Mouse (Mus musculus) heart, embryonic 13.5 days (tissue): ENCODE measurements around the gene Foxp1. TPM values are rescaled to one million over a fixed set of nuclear protein-coding genes. Genes with fewer than 3 reads are reported as not detected.

Experiments
- ATAC-seq: fragments of 200-750 bp; cut with Nextera tagmentation; 2 replicates; pipeline ENCODE4 v1.8.0; 2017; ENCODE audit warnings: moderate TSS enrichment; ENCODE audit not compliant: insufficient number of reproducible peaks, low FRiP score, low TSS enrichment; ENCODE audit errors: extremely low read depth
- H3K27ac ChIP-seq: fragments of 300-500 bp; sonication (generic); replicated peaks from 2 replicates; pipeline ENCODE4 v1.5.1; 2015; ENCODE audit warnings: moderate library complexity, mild to moderate bottlenecking, inconsistent platforms
- H3K27me3 ChIP-seq: fragments of 300-500 bp; sonication (generic); replicated peaks from 2 replicates; pipeline ENCODE4 v1.6.1; 2015; ENCODE audit warnings: mild to moderate bottlenecking, inconsistent platforms
- H3K36me3 ChIP-seq: fragments of 300-500 bp; sonication (generic); 2 replicates; pipeline ENCODE4 v1.6.1; 2015; ENCODE audit warnings: mild to moderate bottlenecking, inconsistent platforms
- H3K4me1 ChIP-seq: fragments of 300-500 bp; sonication (generic); 2 replicates; pipeline ENCODE4 v1.6.1; 2015; ENCODE audit warnings: inconsistent platforms
- H3K4me2 ChIP-seq: fragments of 300-500 bp; sonication (generic); 2 replicates; pipeline ENCODE4 v1.6.1; 2015; ENCODE audit warnings: inconsistent platforms, mild to moderate bottlenecking, moderate library complexity
- H3K4me3 ChIP-seq: fragments of 300-500 bp; sonication (generic); 2 replicates; pipeline ENCODE4 v1.5.1; 2015; ENCODE audit warnings: moderate library complexity, mild to moderate bottlenecking, inconsistent platforms
- H3K9ac ChIP-seq: fragments of 300-500 bp; sonication (generic); 2 replicates; pipeline ENCODE4 v1.6.1; 2015; ENCODE audit warnings: inconsistent platforms, mild to moderate bottlenecking, moderate library complexity
- H3K9me3 ChIP-seq: fragments of 300-500 bp; sonication (generic); 2 replicates; pipeline ENCODE4 v1.6.1; 2016; ENCODE audit warnings: inconsistent platforms
- WGBS: fragments of 180-500 bp; shearing (Covaris S2); methylation state at CpG from one replicate; pipeline ENCODE4 v1.1.7; 2015; ENCODE audit warnings: mixed read lengths; 5-methylcytosine and 5-hydroxymethylcytosine counted together
- polyA plus RNA-seq: library from polyadenylated mRNA; unstranded; fragments of >200 nt; fragmentation: Nextera tagmentation; extraction: Ambion mirVana; gene quantifications from 2 replicates; pipeline ENCODE4 v1.2.1, GENCODE M21; 2015

Gene Foxp1
- polyA plus RNA-seq, 1 experiment from 2014 or later, result 71.7 TPM

DNA sequence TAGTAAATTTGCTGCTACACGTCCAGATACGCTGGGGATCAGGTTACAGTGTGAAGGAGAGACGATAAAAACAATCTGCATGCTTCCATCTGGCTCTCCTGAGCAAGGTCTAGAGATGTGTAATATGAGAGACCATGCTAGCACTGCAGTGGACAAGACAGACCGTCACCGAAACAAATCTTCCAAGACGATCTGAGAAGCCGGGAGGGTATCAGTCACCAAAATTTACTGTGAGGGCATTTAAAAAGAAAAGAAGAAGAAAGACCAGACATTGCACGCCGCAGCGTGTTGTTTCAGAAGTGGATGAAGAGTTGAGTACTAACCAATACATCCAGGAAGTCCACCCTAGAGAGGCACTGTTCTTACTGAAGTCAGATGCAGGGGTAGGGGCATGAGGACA is 39.0 kb downstream of the Foxp1 start:
- ATAC-seq, result no peak
- H3K4me1 ChIP-seq, result peaks cover 46% of the 10 kb centered on the region
- H3K9ac ChIP-seq, result no peak overlapping the region
- H3K4me2 ChIP-seq, result no peak overlapping the region
- WGBS, result 60% methylated on average over 10 of the region's 10 CpGs
- H3K4me3 ChIP-seq, result no peak overlapping the region
- H3K36me3 ChIP-seq, result peaks cover 8% of the 10 kb centered on the region; the same call in 1 of the 2 replicates
- no peaks in the 10 kb centered on the region for H3K9me3 ChIP-seq
- peak overlapping the region; percentile 41 for H3K27ac ChIP-seq
- H3K27me3 ChIP-seq, result no peaks in the 10 kb centered on the region

GRCm38 (mm10) chr6:99481568-99481967 is 41.0 kb downstream of the Foxp1 start:
- Histone ChIP-seq H3K27me3 (no peaks in the 10 kb centered on the region), H3K4me1 (peaks cover 40% of the 10 kb centered on the region), H3K36me3 (0 out of 2 replicates have a peak, but pooled peaks cover 8% of the 10 kb centered on the region), H3K9ac (no peak overlapping the region), H3K27ac (no peak overlapping the region), H3K4me3 (no peak overlapping the region), H3K4me2 (no peak overlapping the region), H3K9me3 (no peaks in the 10 kb centered on the region)
- 69% methylated on average over 7 of the region's 7 CpGs for WGBS
- ATAC-seq, result no peak

DNA sequence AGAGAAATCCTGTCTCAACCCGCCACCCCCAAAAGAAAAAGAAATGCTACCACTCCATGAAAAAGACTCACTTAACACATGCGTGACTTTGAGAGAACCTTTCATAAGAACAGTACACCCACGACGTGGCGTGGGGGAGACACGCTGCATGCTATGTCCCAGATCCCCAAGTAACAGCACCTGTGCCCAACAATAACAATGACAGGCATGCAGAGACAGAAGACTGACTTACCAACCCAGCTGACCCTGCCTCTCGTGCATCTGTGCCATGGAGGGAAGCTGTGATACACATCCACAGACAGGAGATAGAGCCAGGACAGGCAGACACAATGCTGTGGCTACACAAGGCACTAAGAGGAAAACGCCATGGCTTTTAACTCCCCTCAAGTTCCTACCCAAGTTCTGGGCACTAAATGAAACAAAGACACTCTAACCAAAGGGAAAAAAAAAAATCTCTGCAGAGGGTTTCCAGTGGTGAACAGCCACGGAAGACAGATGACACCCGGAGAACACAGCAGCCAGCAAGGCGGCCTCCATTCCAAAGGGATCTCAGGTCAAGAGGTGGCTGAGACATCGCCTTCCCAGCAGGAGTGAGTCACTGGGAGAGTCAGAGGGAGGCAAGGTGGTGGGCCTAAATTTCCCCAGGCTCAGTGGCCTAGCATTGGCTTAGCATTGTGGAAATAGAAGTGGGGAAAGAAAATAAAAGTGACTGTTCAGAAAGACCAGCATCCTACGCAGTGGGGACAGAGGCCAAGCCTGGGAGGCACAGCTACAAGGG is 43.5 kb downstream of the Foxp1 start:
- WGBS, result 81% methylated on average over 13 of the region's 13 CpGs
- H3K36me3 ChIP-seq, result 0 out of 2 replicates have a peak, but pooled peaks cover 8% of the 10 kb centered on the region
- H3K4me2 ChIP-seq, result no peak overlapping the region
- H3K4me3 ChIP-seq, result no peak overlapping the region
- H3K9me3 ChIP-seq, result no peaks in the 10 kb centered on the region
- no peak overlapping the region for H3K27ac ChIP-seq
- peaks cover 22% of the 10 kb centered on the region for H3K4me1 ChIP-seq
- no peak for ATAC-seq
- no peaks in the 10 kb centered on the region for H3K27me3 ChIP-seq
- no peak overlapping the region for H3K9ac ChIP-seq

DNA sequence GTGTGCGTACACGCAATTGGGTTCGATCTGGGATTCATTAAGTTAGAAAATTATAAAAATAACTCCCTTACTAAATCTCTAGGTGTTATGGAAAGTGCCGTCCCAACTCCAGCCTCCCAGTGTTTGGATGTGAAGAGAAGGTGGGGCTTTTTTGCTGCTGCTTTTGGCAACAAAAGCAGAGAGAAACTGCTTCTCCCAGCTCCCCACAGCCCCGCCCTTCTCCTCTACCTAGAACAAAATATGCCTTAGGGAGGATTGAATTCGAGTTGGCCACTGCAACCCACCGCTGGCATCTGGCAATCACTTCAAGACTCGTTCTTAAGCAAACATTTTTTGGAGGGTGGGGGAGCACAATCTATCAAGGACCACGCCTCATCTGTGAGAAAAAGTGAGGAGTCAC is 47.5 kb downstream of the Foxp1 start:
- no peak overlapping the region for H3K9ac ChIP-seq
- no peak for ATAC-seq
- H3K4me1 ChIP-seq, result peaks cover 17% of the 10 kb centered on the region
- H3K4me2 ChIP-seq, result no peak overlapping the region
- H3K9me3 ChIP-seq, result no peaks in the 10 kb centered on the region
- H3K27ac ChIP-seq, result no peak overlapping the region
- no peak overlapping the region for H3K4me3 ChIP-seq
- H3K36me3 ChIP-seq, result no peaks in the 10 kb centered on the region
- H3K27me3 ChIP-seq, result no peaks in the 10 kb centered on the region
- WGBS, result 80% methylated on average over 9 of the region's 9 CpGs

DNA sequence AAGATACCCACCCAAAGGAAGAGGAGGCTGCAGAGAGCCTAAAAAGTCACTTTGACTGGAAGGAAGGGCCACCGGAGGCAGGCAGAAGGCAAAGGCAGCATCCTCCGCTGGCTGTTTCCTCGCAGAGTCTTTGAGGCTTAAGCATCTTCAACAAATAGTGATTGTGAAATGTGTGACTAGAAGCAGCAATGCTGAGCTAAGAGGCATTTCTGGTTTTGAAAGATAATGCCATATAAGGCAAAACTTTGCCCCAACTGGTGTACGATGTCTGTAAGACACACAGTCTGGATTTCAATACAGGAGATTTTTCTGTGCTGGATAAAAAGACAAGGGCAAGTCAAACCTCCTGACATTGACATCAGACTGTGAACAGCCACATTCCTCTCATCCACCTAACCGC is 51.6 kb downstream of the Foxp1 start:
- no peak overlapping the region for H3K27ac ChIP-seq

GRCm38 (mm10) chr6:99469134-99469834 is 53.2 kb downstream of the Foxp1 start:
- ATAC-seq, result no peak
- H3K4me1 ChIP-seq, result peaks cover 49% of the 10 kb centered on the region

More for the DNA sequence above, 51.6 kb downstream of the Foxp1 start:
- no peaks in the 10 kb centered on the region for H3K27me3 ChIP-seq
- ATAC-seq, result no peak
- H3K9me3 ChIP-seq, result no peaks in the 10 kb centered on the region
- H3K9ac ChIP-seq, result no peak overlapping the region
- 64% methylated on average over 5 of the region's 5 CpGs for whole genome bisulfite sequencing
- no peaks in the 10 kb centered on the region for H3K36me3 ChIP-seq
- no peak overlapping the region for H3K4me3 ChIP-seq
- no peak overlapping the region for H3K4me2 ChIP-seq
- H3K4me1 ChIP-seq, result peaks cover 40% of the 10 kb centered on the region

GRCm38 (mm10) chr6:99467831-99468230 is 54.7 kb downstream of the Foxp1 start:
- no peak for ATAC-seq
- H3K4me2 ChIP-seq, result no peak overlapping the region
- whole genome bisulfite sequencing, result 57% methylated on average over 3 of the region's 3 CpGs
- peaks cover 46% of the 10 kb centered on the region for H3K4me1 ChIP-seq
- no peak overlapping the region for H3K27ac ChIP-seq
- H3K27me3 ChIP-seq, result no peaks in the 10 kb centered on the region
- no peak overlapping the region for H3K9ac ChIP-seq
- no peak overlapping the region for H3K4me3 ChIP-seq
- no peaks in the 10 kb centered on the region for H3K9me3 ChIP-seq
- 0 out of 2 replicates have a peak, but pooled peaks cover 6% of the 10 kb centered on the region for H3K36me3 ChIP-seq

More at GRCm38 (mm10) chr6:99469134-99469834, 53.2 kb downstream of the Foxp1 start:
- Histone ChIP-seq H3K36me3 (0 out of 2 replicates have a peak, but pooled peaks cover 6% of the 10 kb centered on the region), H3K9ac (no peak overlapping the region), H3K4me3 (no peak overlapping the region), H3K9me3 (no peaks in the 10 kb centered on the region), H3K27ac (no peak overlapping the region), H3K27me3 (no peaks in the 10 kb centered on the region), H3K4me2 (no peak overlapping the region)
- 82% methylated on average over 12 of the region's 12 CpGs for WGBS

DNA sequence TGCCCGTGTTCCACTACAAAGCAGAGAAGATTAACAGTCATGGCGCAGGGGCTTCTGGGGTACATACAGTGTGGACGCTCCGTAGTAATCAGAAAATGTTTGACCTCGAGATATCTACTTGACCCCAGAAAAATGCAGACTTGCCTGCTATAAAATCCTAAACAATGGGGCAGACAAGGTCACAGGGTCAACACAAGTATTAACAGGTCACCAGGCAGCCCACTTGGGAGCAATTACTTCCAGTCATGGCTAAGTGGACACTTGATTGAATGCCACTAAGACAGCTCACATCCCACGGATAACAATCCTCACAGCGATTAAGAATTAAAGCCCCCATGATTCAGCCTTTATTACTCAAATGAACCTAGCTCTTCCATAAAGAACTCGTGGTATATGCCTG is 55.4 kb downstream of the Foxp1 start:
- Histone ChIP-seq H3K36me3 (0 out of 2 replicates have a peak, but pooled peaks cover 6% of the 10 kb centered on the region), H3K27me3 (no peaks in the 10 kb centered on the region), H3K27ac (no peak overlapping the region), H3K4me1 (peaks cover 46% of the 10 kb centered on the region), H3K9ac (no peak overlapping the region), H3K9me3 (no peaks in the 10 kb centered on the region), H3K4me3 (no peak overlapping the region), H3K4me2 (no peak overlapping the region)
- WGBS, result 39% methylated on average over 8 of the region's 8 CpGs
- ATAC-seq, result no peak

GRCm38 (mm10) chr6:99466354-99466753 is 56.2 kb downstream of the Foxp1 start:
- peaks cover 46% of the 10 kb centered on the region for H3K4me1 ChIP-seq
- H3K27ac ChIP-seq, result no peak overlapping the region
- H3K27me3 ChIP-seq, result no peaks in the 10 kb centered on the region
- no peak for ATAC-seq
- no peak overlapping the region for H3K4me2 ChIP-seq
- no peaks in the 10 kb centered on the region for H3K9me3 ChIP-seq
- H3K4me3 ChIP-seq, result no peak overlapping the region
- H3K9ac ChIP-seq, result no peak overlapping the region
- H3K36me3 ChIP-seq, result 0 out of 2 replicates have a peak, but pooled peaks cover 6% of the 10 kb centered on the region
- 57% methylated on average over 8 of the region's 8 CpGs for WGBS

GRCm38 (mm10) chr6:99464449-99464848 is 58.1 kb downstream of the Foxp1 start:
- no peak overlapping the region for H3K27ac ChIP-seq
- ATAC-seq, result no peak
- H3K4me1 ChIP-seq, result peaks cover 34% of the 10 kb centered on the region
- H3K9me3 ChIP-seq, result no peaks in the 10 kb centered on the region
- no peaks in the 10 kb centered on the region for H3K27me3 ChIP-seq
- H3K9ac ChIP-seq, result no peak overlapping the region
- 81% methylated on average over 4 of the region's 4 CpGs for WGBS
- no peak overlapping the region for H3K4me3 ChIP-seq
- H3K36me3 ChIP-seq, result 0 out of 2 replicates have a peak, but pooled peaks cover 6% of the 10 kb centered on the region
- no peak overlapping the region for H3K4me2 ChIP-seq

- Histone ChIP-seq H3K4me2 (no peak overlapping the region), H3K9me3 (no peaks in the 10 kb centered on the region), H3K4me3 (no peak overlapping the region), H3K36me3 (0 out of 2 replicates have a peak, but pooled peaks cover 6% of the 10 kb centered on the region), H3K27me3 (no peaks in the 10 kb centered on the region), H3K4me1 (peaks cover 34% of the 10 kb centered on the region), H3K27ac (no peak overlapping the region), H3K9ac (no peak overlapping the region)
- 90% methylated on average over 7 of the region's 7 CpGs for WGBS
- no peak for ATAC-seq
These were observed 58.6 kb downstream of the Foxp1 start for GRCm38 (mm10) chr6:99463906-99464305.
